Mouse (Mus musculus): Measurements from ENCODE around the gene Them4. TPM values are rescaled to one million over a fixed set of nuclear protein-coding genes. Genes with fewer than 3 reads are reported as not detected.

Them4 gene
- polyA plus RNA-seq, 1 experiment from 2014 or later: 68.6 TPM

GRCm38 (mm10) chr3:94362138-94362537 lies 52.2 kb downstream of the Them4 start, which contains the start of gene C2cd4d:
Gene C2cd4d (plus strand): TSS chr3:94362438.
- peak within 1 kb of the TSS; percentile 88 for H3K9ac ChIP-seq (ENCODE audit: low read depth, low read length)
- no peak within 1 kb of the TSS; the same call in 1 of the 2 replicates for H3K27ac ChIP-seq (ENCODE audit: low read length)
- WGBS: 31% methylated on average over 7 of the region's 7 CpGs

GRCm38 (mm10) chr3:94363291-94364153 lies 53.6 kb downstream of the Them4 start:
- peak overlapping the region; percentile 91 for H3K4me2 ChIP-seq (ENCODE audit: low read length)
- no peaks in the 10 kb centered on the region for H3K36me3 ChIP-seq (ENCODE audit: control insufficient read depth, insufficient read depth, low read length)
- H3K9me3 ChIP-seq (replicated peaks; ENCODE audit: control insufficient read depth, low read length, poor library complexity, severe bottlenecking): no peaks in the 10 kb centered on the region
- H3K27ac ChIP-seq (ENCODE audit: low read length): peak overlapping the region; percentile 61
- H3K4me3 ChIP-seq (ENCODE audit: low read depth, low read length): peak overlapping the region; percentile 62
- peak overlapping the region; percentile 88 for H3K9ac ChIP-seq (ENCODE audit: low read depth, low read length)
- ATAC-seq: peak; percentile 70
- 5% methylated on average over 70 of the region's 97 CpGs for WGBS
- peaks cover 3% of the 10 kb centered on the region; the same call in 1 of the 2 replicates for H3K4me1 ChIP-seq (ENCODE audit: control insufficient read depth, insufficient read depth, low read length)
- no peaks in the 10 kb centered on the region for H3K27me3 ChIP-seq (ENCODE audit: control insufficient read depth, insufficient read depth, low read depth, low read length)

More at GRCm38 (mm10) chr3:94362138-94362537, 52.2 kb downstream of the Them4 start, which contains the start of gene C2cd4d:
- H3K27me3 ChIP-seq (ENCODE audit: control insufficient read depth, insufficient read depth, low read depth, low read length): no peaks in the 10 kb centered on the region
- no peak for ATAC-seq
- H3K4me3 ChIP-seq (ENCODE audit: low read depth, low read length): peak within 1 kb of the TSS; percentile 62
- H3K9me3 ChIP-seq (replicated peaks; ENCODE audit: control insufficient read depth, low read length, poor library complexity, severe bottlenecking): no peaks in the 10 kb centered on the region
- no peaks in the 10 kb centered on the region for H3K36me3 ChIP-seq (ENCODE audit: control insufficient read depth, insufficient read depth, low read length)
- H3K4me1 ChIP-seq (ENCODE audit: control insufficient read depth, insufficient read depth, low read length): peaks cover 3% of the 10 kb centered on the region; the same call in 1 of the 2 replicates
- peak within 1 kb of the TSS; percentile 91 for H3K4me2 ChIP-seq (ENCODE audit: low read length)

- no peaks in the 10 kb centered on the region for H3K9me3 ChIP-seq (replicated peaks; ENCODE audit: control insufficient read depth, low read length, poor library complexity, severe bottlenecking)
- H3K36me3 ChIP-seq (ENCODE audit: control insufficient read depth, insufficient read depth, low read length): no peaks in the 10 kb centered on the region
- H3K4me2 ChIP-seq (ENCODE audit: low read length): peak overlapping the region; percentile 91
- peak; percentile 63 for ATAC-seq
- WGBS: 5% methylated on average over 23 of the region's 23 CpGs
- H3K4me1 ChIP-seq (ENCODE audit: control insufficient read depth, insufficient read depth, low read length): peaks cover 3% of the 10 kb centered on the region; the same call in 1 of the 2 replicates
- H3K9ac ChIP-seq (ENCODE audit: low read depth, low read length): peak overlapping the region; percentile 88
- H3K27ac ChIP-seq (ENCODE audit: low read length): peak overlapping the region; percentile 61
- H3K27me3 ChIP-seq (ENCODE audit: control insufficient read depth, insufficient read depth, low read depth, low read length): no peaks in the 10 kb centered on the region
- peak overlapping the region; percentile 62 for H3K4me3 ChIP-seq (ENCODE audit: low read depth, low read length)
Measured at GRCm38 (mm10) chr3:94364154-94364526, 54.3 kb downstream of the Them4 start.

DNA sequence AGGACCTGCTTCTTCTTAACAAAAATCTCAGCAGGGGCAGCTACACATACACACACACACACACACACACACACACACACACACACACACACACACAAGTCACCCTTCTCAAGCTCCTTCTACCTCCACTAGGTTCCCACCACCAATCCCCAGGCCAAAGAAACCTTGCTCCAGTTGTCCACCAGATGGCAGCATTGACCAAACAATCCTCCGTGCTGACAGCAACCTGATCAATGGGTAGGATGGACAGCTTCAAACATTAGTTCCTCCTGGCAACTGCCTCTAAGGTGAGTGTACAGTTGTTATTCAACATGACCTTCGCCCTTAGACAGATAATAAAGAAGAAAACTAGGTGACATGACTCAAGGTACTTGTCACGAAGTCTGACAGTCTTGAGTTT lies 56.9 kb downstream of the Them4 start:
- Histone ChIP-seq H3K36me3 (ENCODE audit: control insufficient read depth, insufficient read depth, low read length) (no peaks in the 10 kb centered on the region), H3K27me3 (ENCODE audit: control insufficient read depth, insufficient read depth, low read depth, low read length) (no peaks in the 10 kb centered on the region), H3K4me3 (ENCODE audit: low read depth, low read length) (no peak overlapping the region), H3K27ac (ENCODE audit: low read length) (no peak overlapping the region), H3K9ac (ENCODE audit: low read depth, low read length) (no peak overlapping the region), H3K9me3 (replicated peaks; ENCODE audit: control insufficient read depth, low read length, poor library complexity, severe bottlenecking) (no peaks in the 10 kb centered on the region), H3K4me2 (ENCODE audit: low read length) (no peak overlapping the region), H3K4me1 (ENCODE audit: control insufficient read depth, insufficient read depth, low read length) (peaks cover 3% of the 10 kb centered on the region; the same call in 1 of the 2 replicates)
- 17% methylated on average over 3 of the region's 3 CpGs for WGBS
- ATAC-seq: peak; percentile 47; the same call in 1 of the 2 replicates

DNA sequence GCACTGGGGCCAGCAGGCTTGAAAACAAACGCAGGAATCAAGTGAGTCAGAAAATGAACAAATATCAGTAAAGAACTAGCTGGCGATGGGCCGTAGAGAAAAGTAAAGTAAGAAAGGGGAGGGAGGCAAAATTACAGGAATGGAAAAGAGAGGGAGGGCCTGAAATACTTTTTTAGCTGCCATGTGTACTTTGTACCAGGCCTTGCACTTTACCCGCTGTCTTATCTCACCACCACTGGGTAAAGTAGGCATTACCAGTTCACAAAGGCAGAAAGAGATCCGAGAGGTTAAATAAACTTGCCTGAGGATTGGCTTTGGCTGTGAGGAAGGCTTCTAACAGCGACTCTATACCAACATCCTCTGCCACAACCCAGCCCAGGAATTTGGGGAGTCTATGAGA lies 57.6 kb downstream of the Them4 start:
- H3K4me1 ChIP-seq (ENCODE audit: control insufficient read depth, insufficient read depth, low read length): peaks cover 3% of the 10 kb centered on the region; the same call in 1 of the 2 replicates
- no peaks in the 10 kb centered on the region for H3K36me3 ChIP-seq (ENCODE audit: control insufficient read depth, insufficient read depth, low read length)
- ATAC-seq: no peak
- WGBS: 85% methylated on average over 6 of the region's 6 CpGs
- no peaks in the 10 kb centered on the region for H3K27me3 ChIP-seq (ENCODE audit: control insufficient read depth, insufficient read depth, low read depth, low read length)
- no peak overlapping the region for H3K4me3 ChIP-seq (ENCODE audit: low read depth, low read length)
- H3K4me2 ChIP-seq (ENCODE audit: low read length): no peak overlapping the region
- H3K9ac ChIP-seq (ENCODE audit: low read depth, low read length): no peak overlapping the region
- H3K9me3 ChIP-seq (replicated peaks; ENCODE audit: control insufficient read depth, low read length, poor library complexity, severe bottlenecking): no peaks in the 10 kb centered on the region
- H3K27ac ChIP-seq (ENCODE audit: low read length): no peak overlapping the region

DNA sequence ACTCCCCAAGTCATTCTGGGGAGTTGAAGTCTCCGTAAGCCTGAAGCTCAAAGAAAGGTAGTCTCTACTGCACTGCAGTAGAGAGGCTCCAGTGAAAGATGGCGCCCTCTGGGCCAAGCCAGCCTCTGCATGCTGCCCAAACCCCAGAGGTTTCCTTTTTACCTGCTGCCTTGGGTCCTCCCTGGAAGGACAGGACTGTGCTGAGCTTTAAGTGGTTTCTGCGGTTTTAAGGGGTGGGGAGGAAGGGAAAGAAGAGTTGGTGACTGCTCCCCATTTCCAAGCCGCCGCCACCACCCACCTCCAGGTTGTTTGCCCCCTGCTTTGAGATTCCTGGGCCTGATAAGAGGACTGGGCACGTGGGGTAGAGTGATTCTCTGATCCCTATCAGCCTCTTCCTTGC lies 58.7 kb downstream of the Them4 start:
- Histone ChIP-seq H3K9me3 (replicated peaks; ENCODE audit: control insufficient read depth, low read length, poor library complexity, severe bottlenecking) (no peaks in the 10 kb centered on the region), H3K27ac (ENCODE audit: low read length) (no peak overlapping the region), H3K4me1 (ENCODE audit: control insufficient read depth, insufficient read depth, low read length) (peaks cover 10% of the 10 kb centered on the region; the same call in 1 of the 2 replicates), H3K4me3 (ENCODE audit: low read depth, low read length) (no peak overlapping the region), H3K36me3 (ENCODE audit: control insufficient read depth, insufficient read depth, low read length) (no peaks in the 10 kb centered on the region), H3K4me2 (ENCODE audit: low read length) (no peak overlapping the region), H3K9ac (ENCODE audit: low read depth, low read length) (no peak overlapping the region), H3K27me3 (ENCODE audit: control insufficient read depth, insufficient read depth, low read depth, low read length) (peaks cover under 1% of the 10 kb centered on the region; the same call in 1 of the 2 replicates)
- 69% methylated on average over 6 of the region's 6 CpGs for WGBS
- ATAC-seq: no peak

GRCm38 (mm10) chr3:94369709-94370108 lies 59.8 kb downstream of the Them4 start:
- no peak for ATAC-seq
- Histone ChIP-seq H3K9ac (ENCODE audit: low read depth, low read length) (no peak overlapping the region), H3K27ac (ENCODE audit: low read length) (no peak overlapping the region), H3K27me3 (ENCODE audit: control insufficient read depth, insufficient read depth, low read depth, low read length) (peaks cover 2% of the 10 kb centered on the region; the same call in 1 of the 2 replicates), H3K9me3 (replicated peaks; ENCODE audit: control insufficient read depth, low read length, poor library complexity, severe bottlenecking) (no peaks in the 10 kb centered on the region), H3K4me2 (ENCODE audit: low read length) (no peak overlapping the region), H3K36me3 (ENCODE audit: control insufficient read depth, insufficient read depth, low read length) (no peaks in the 10 kb centered on the region), H3K4me1 (ENCODE audit: control insufficient read depth, insufficient read depth, low read length) (peaks cover 11% of the 10 kb centered on the region; the same call in 1 of the 2 replicates), H3K4me3 (ENCODE audit: low read depth, low read length) (no peak overlapping the region)
- WGBS: 82% methylated on average over 2 of the region's 2 CpGs

- H3K36me3 ChIP-seq (ENCODE audit: control insufficient read depth, insufficient read depth, low read length): no peaks in the 10 kb centered on the region
- 3% methylated on average over 11 of the region's 11 CpGs for whole genome bisulfite sequencing
- no peak overlapping the region for H3K9ac ChIP-seq (ENCODE audit: low read depth, low read length)
- H3K4me3 ChIP-seq (ENCODE audit: low read depth, low read length): no peak overlapping the region
- peak overlapping the region; percentile 31 for H3K4me2 ChIP-seq (ENCODE audit: low read length)
- peak; percentile 18; the same call in 1 of the 2 replicates for ATAC-seq
- H3K27ac ChIP-seq (ENCODE audit: low read length): no peak overlapping the region
- peaks cover 2% of the 10 kb centered on the region; the same call in 1 of the 2 replicates for H3K27me3 ChIP-seq (ENCODE audit: control insufficient read depth, insufficient read depth, low read depth, low read length)
- no peaks in the 10 kb centered on the region for H3K9me3 ChIP-seq (replicated peaks; ENCODE audit: control insufficient read depth, low read length, poor library complexity, severe bottlenecking)
- peaks cover 11% of the 10 kb centered on the region; the same call in 1 of the 2 replicates for H3K4me1 ChIP-seq (ENCODE audit: control insufficient read depth, insufficient read depth, low read length)
Measured at GRCm38 (mm10) chr3:94371637-94372036, 61.7 kb downstream of the Them4 start.

GRCm38 (mm10) chr3:94372038-94372437 lies 62.1 kb downstream of the Them4 start:
- ATAC-seq: no peak
- Histone ChIP-seq H3K4me3 (ENCODE audit: low read depth, low read length) (no peak overlapping the region), H3K36me3 (ENCODE audit: control insufficient read depth, insufficient read depth, low read length) (no peaks in the 10 kb centered on the region), H3K9me3 (replicated peaks; ENCODE audit: control insufficient read depth, low read length, poor library complexity, severe bottlenecking) (no peaks in the 10 kb centered on the region), H3K9ac (ENCODE audit: low read depth, low read length) (no peak overlapping the region), H3K4me1 (ENCODE audit: control insufficient read depth, insufficient read depth, low read length) (peaks cover 11% of the 10 kb centered on the region; the same call in 1 of the 2 replicates), H3K4me2 (ENCODE audit: low read length) (peak overlapping the region; percentile 31; the same call in 1 of the 2 replicates), H3K27ac (ENCODE audit: low read length) (no peak overlapping the region), H3K27me3 (ENCODE audit: control insufficient read depth, insufficient read depth, low read depth, low read length) (peaks cover 2% of the 10 kb centered on the region; the same call in 1 of the 2 replicates)
- whole genome bisulfite sequencing: 0% methylated on average over 2 of the region's 3 CpGs

Data from midbrain, embryonic 16.5 days (tissue).